Mouse (Mus musculus) c-Kit-positive CD71-positive TER-119-positive erythroid progenitor cells, embryonic 14.5 days (primary cell): Measurements from ENCODE around the gene Gm21188.
"Not testable (repeated sequence)": the region's sequence is repeated elsewhere in the genome, so short reads cannot be mapped to it uniquely, and the experiment has no call there.

ENCODE experiments used
- DNase-seq: peaks from one replicate; pipeline ENCODE4 v3.0.0-alpha.2; 2013; ENCODE audit warnings: low spot score

The Gm21188 gene

GRCm38 (mm10) chr13:120052085-120052484 lies at the start of gene Gm21188:
Gene Gm21188 (minus strand): TSS chr13:120052194.
- DNase-seq: not testable (repeated sequence)

GRCm38 (mm10) chr13:120099327-120099726 lies 47.3 kb upstream of the Gm21188 start:
- DNase-seq: not testable (repeated sequence)

- not testable (repeated sequence) for DNase-seq
Observed at GRCm38 (mm10) chr13:120096938-120097256, 44.9 kb upstream of the Gm21188 start.

- DNase-seq: not testable (repeated sequence)
Observed at GRCm38 (mm10) chr13:120096241-120096937, 44.4 kb upstream of the Gm21188 start.

GRCm38 (mm10) chr13:120092950-120093349 lies 41.0 kb upstream of the Gm21188 start:
- not testable (repeated sequence) for DNase-seq

- DNase-seq: not testable (repeated sequence)
Observed at GRCm38 (mm10) chr13:120079644-120080043, 27.6 kb upstream of the Gm21188 start.

GRCm38 (mm10) chr13:120070878-120071277 lies 18.9 kb upstream of the Gm21188 start:
- not testable (repeated sequence) for DNase-seq

- DNase-seq: not testable (repeated sequence)
Observed at GRCm38 (mm10) chr13:120070012-120070598, 18.1 kb upstream of the Gm21188 start.

- not testable (repeated sequence) for DNase-seq
Observed at GRCm38 (mm10) chr13:120063439-120064089, 11.6 kb upstream of the Gm21188 start.

- not testable (repeated sequence) for DNase-seq
Observed at GRCm38 (mm10) chr13:120062903-120063302, 10.9 kb upstream of the Gm21188 start.

- DNase-seq: not testable (repeated sequence)
Observed at GRCm38 (mm10) chr13:120048608-120049007, 3.4 kb downstream of the Gm21188 start.

- DNase-seq: not testable (repeated sequence)
Observed at GRCm38 (mm10) chr13:120048186-120048585, 3.8 kb downstream of the Gm21188 start.

- DNase-seq: not testable (repeated sequence)
Observed at GRCm38 (mm10) chr13:120046422-120047209, 5.4 kb downstream of the Gm21188 start.

GRCm38 (mm10) chr13:120041145-120041544 lies 10.8 kb downstream of the Gm21188 start:
- DNase-seq: not testable (repeated sequence)

- not testable (repeated sequence) for DNase-seq
Observed at GRCm38 (mm10) chr13:120037881-120038280, 14.1 kb downstream of the Gm21188 start.

GRCm38 (mm10) chr13:120036577-120037115 lies 15.3 kb downstream of the Gm21188 start:
- DNase-seq: not testable (repeated sequence)

GRCm38 (mm10) chr13:120035151-120035550 lies 16.8 kb downstream of the Gm21188 start:
- DNase-seq: not testable (repeated sequence)

GRCm38 (mm10) chr13:120034637-120035036 lies 17.4 kb downstream of the Gm21188 start:
- DNase-seq: not testable (repeated sequence)

- DNase-seq: not testable (repeated sequence)
Observed at GRCm38 (mm10) chr13:120033516-120034190, 18.3 kb downstream of the Gm21188 start.

- not testable (repeated sequence) for DNase-seq
Observed at GRCm38 (mm10) chr13:120031676-120032075, 20.3 kb downstream of the Gm21188 start.

GRCm38 (mm10) chr13:120027368-120027767 lies 24.6 kb downstream of the Gm21188 start:
- not testable (repeated sequence) for DNase-seq
